Mouse (Mus musculus): Measurements from ENCODE around the gene Map2k6.

GRCm38 (mm10) chr11:110400283-110400682 lies 1.4 kb downstream of the Map2k6 start:
- no peak for TF ChIP-seq POLR2A (IDR thresholded peaks at IDR 0.05; ENCODE audit: control insufficient read depth, extremely low read depth, insufficient read depth, low read length, poor library complexity)
- no peak for TF ChIP-seq CTCF (IDR thresholded peaks at IDR 0.05; ENCODE audit: borderline replicate concordance, control insufficient read depth, extremely low read depth, insufficient read depth, low read length, poor library complexity)
